Mouse (Mus musculus) bone marrow, adult 2 months (tissue): Measurements from ENCODE around the gene Vmn1r218. TPM values are rescaled to one million over a fixed set of nuclear protein-coding genes. Genes with fewer than 3 reads are reported as not detected.
"Not testable (repeated sequence)": the region's sequence is repeated elsewhere in the genome, so short reads cannot be mapped to it uniquely, and the experiment has no call there.

Source experiments
- H3K27ac ChIP-seq: fragments of 200-500 bp; 2 replicates; pipeline ENCODE4 v1.5.1; 2012; ENCODE audit warnings: low read depth, mild to moderate bottlenecking, control low read depth, inconsistent platforms, low read length; ENCODE audit not compliant: control insufficient read depth, poor library complexity, insufficient read depth
- H3K4me1 ChIP-seq: fragments of 200-500 bp; 2 replicates; pipeline ENCODE4 v1.6.1; 2011; ENCODE audit warnings: low read length; ENCODE audit not compliant: control insufficient read depth, insufficient read depth
- H3K4me3 ChIP-seq: fragments of 200-500 bp; replicated peaks from 2 replicates; pipeline ENCODE3; 2011; ENCODE audit warnings: mild to moderate bottlenecking, low read depth, low read length, control low read depth; ENCODE audit not compliant: control insufficient read depth
- CTCF ChIP-seq: fragments of 200-500 bp; IDR thresholded peaks from 2 replicates; pipeline ENCODE4 v1.5.1; 2011; ENCODE audit warnings: low read length, control low read depth; ENCODE audit not compliant: control insufficient read depth, insufficient read depth
- POLR2A ChIP-seq: fragments of 200-500 bp; IDR thresholded peaks from 2 replicates; pipeline ENCODE4 v1.6.1; 2011; ENCODE audit warnings: low read depth, mild to moderate bottlenecking, control low read depth, low read length, borderline replicate concordance; ENCODE audit not compliant: control insufficient read depth
- WGBS: fragments of 180-500 bp; shearing (Covaris S2); methylation state at CpG from one replicate; pipeline ENCODE4 v1.1.7; 2018; 5-methylcytosine and 5-hydroxymethylcytosine counted together
- polyA plus RNA-seq: library from polyadenylated mRNA; stranded (reverse); fragments of >200 nt; gene quantifications from 2 replicates; pipeline ENCODE4 v1.2.4, GENCODE M21; 2011; ENCODE audit warnings: low replicate concordance; ENCODE audit not compliant: missing spikeins, insufficient read depth, insufficient read length

The Vmn1r218 gene
- polyA plus RNA-seq: 0.22 TPM in 1 of 2 replicates, not detected in the other

DNA sequence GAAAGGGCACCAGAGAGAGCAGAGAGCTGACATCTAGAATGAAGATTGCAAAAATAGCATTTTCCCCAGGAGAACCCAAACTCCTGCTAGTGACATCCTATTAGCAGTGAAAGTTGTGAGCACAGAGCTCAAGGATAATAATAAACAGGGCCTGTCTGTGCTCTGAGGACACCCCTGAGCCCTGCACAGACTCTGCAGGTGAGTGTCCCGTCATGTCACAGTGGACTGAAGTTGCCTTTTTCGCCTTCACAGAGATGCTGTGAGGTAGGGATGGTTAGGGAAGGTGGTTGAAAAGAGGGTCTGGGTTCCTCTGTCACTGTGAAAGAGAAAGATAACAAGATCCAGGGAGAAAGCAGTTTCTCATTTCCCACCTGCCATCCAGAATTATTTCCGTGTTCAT is at the start of gene Vmn1r218:
TSS of gene Vmn1r218 (plus strand) at position 57 of the 400 bp plus-strand sequence.
- TF ChIP-seq POLR2A: no peak
- no peak for TF ChIP-seq CTCF
- WGBS: 62% methylated on average over 3 of the region's 3 CpGs
- H3K4me1 ChIP-seq: no peaks in the 10 kb centered on the region

DNA sequence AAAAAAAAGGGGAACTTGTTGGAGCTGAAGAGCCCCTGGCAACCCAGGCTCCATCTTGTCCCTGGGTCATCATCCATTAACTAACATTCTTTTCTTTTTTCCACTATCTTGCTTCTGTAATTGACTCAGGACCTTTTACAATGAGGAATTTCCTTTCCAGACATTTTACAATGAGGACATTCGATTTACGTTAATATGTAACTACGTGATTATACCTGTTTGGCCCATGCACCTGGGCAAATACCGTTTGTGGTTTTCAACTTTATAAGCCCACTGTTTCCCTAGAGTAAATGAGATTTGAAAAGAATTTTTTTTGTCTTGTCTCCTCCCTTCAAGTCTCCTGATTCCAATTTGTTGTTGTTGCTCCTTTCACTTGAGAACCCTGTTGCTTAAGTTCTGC is 38.6 kb upstream of the Vmn1r218 start:
- H3K4me1 ChIP-seq: no peaks in the 10 kb centered on the region
- 84% methylated on average over 4 of the region's 4 CpGs for WGBS

More for the DNA sequence above, at the start of gene Vmn1r218:
- Histone ChIP-seq H3K4me3 (no peak within 1 kb of the TSS), H3K27ac (no peak within 1 kb of the TSS)

GRCm38 (mm10) chr13:23118126-23118525 is 14.8 kb upstream of the Vmn1r218 start, which contains the start of gene Vmn1r217:
Gene Vmn1r217, minus strand, starts transcription at chr13:23118226.
- WGBS: 71% methylated on average over 1 of the region's 1 CpGs
- not testable (repeated sequence) for H3K4me1 ChIP-seq, H3K27ac ChIP-seq

More for the DNA sequence above, 38.6 kb upstream of the Vmn1r218 start:
- no peak overlapping the region for H3K4me3 ChIP-seq
- TF ChIP-seq POLR2A (no peak), CTCF (no peak)
- H3K27ac ChIP-seq: no peak overlapping the region

GRCm38 (mm10) chr13:23120611-23121010 is 12.3 kb upstream of the Vmn1r218 start:
- H3K27ac ChIP-seq: no peak overlapping the region
- H3K4me1 ChIP-seq: no peaks in the 10 kb centered on the region
- 76% methylated on average over 2 of the region's 2 CpGs for WGBS
- H3K4me3 ChIP-seq: no peak overlapping the region
- TF ChIP-seq CTCF: no peak

More at GRCm38 (mm10) chr13:23118126-23118525, 14.8 kb upstream of the Vmn1r218 start, which contains the start of gene Vmn1r217:
- H3K4me3 ChIP-seq: not testable (repeated sequence)

DNA sequence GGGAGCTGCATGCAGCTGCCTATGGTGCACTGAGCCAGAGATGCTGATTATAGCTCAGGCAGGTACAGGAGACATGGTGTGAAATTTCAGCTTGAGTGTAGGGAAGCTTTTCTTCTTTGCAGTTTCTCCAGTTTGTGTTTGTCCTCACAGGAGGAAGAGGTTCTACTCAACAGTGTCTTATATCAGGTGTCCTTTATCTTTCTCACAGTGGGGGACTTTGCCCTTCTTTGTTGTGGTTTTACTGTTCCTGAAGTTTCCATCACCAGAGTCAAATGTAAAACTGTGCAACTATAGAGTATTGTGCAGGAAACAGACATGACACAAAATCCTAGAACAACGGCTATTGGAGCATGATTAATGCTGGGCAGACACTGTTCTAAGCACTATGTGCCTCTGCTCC is 546 bp downstream of the Vmn1r218 start:
- no peak for TF ChIP-seq CTCF
- no peak for TF ChIP-seq POLR2A
- Histone ChIP-seq H3K4me3 (no peak overlapping the region), H3K27ac (no peak overlapping the region), H3K4me1 (no peaks in the 10 kb centered on the region)
- WGBS: 35% methylated on average over 1 of the region's 1 CpGs

GRCm38 (mm10) chr13:23138880-23139279 is 5.9 kb downstream of the Vmn1r218 start:
- WGBS: 80% methylated on average over 2 of the region's 2 CpGs
- H3K4me1 ChIP-seq: no peaks in the 10 kb centered on the region
- no peak overlapping the region for H3K4me3 ChIP-seq
- TF ChIP-seq POLR2A (no peak), CTCF (no peak)
- H3K27ac ChIP-seq: no peak overlapping the region

- no peak overlapping the region for H3K27ac ChIP-seq
- no peak for TF ChIP-seq POLR2A
- no peak for TF ChIP-seq CTCF
- no peaks in the 10 kb centered on the region for H3K4me1 ChIP-seq
- no peak overlapping the region for H3K4me3 ChIP-seq
- 60% methylated on average over 3 of the region's 3 CpGs for WGBS
Observed at GRCm38 (mm10) chr13:23157848-23158247, 24.9 kb downstream of the Vmn1r218 start.

GRCm38 (mm10) chr13:23159012-23159411 is 26.1 kb downstream of the Vmn1r218 start, which contains the start of gene Vmn1r219:
Gene Vmn1r219, plus strand, starts transcription at chr13:23159312.
- Histone ChIP-seq H3K4me3 (no peak within 1 kb of the TSS), H3K27ac (no peak within 1 kb of the TSS), H3K4me1 (no peaks in the 10 kb centered on the region)
- 65% methylated on average over 4 of the region's 4 CpGs for WGBS
- TF ChIP-seq POLR2A (no peak), CTCF (no peak)

DNA sequence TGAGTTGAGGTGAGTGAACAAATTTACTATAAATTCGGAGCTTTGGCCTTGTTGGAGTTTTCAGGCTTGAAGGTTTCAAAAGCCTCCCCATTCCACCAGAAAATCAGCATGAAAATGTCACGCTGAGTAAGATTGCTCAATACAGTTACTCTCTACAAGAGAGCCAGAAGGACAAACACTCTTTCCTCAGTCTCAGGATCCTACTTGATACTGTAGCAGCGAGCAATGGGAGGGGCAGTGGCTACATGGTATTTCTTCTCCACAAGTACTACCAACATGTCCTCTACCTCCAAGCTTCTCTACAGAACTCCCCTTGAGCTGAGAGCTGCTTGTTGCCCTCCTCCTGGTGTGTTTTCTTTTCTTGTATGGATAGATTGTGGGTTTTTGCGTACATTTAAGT is 33.5 kb downstream of the Vmn1r218 start:
- not testable (repeated sequence) for H3K27ac ChIP-seq, H3K4me1 ChIP-seq, H3K4me3 ChIP-seq
- 69% methylated on average over 4 of the region's 4 CpGs for WGBS
